Mouse (Mus musculus) embryo, embryonic 11.5 days (tissue): ENCODE data around the gene Map7d3.

Experiments
- DNase-seq: peaks from one replicate; pipeline ENCODE4 v3.0.0-alpha.2; 2012; ENCODE audit warnings: low read depth, low spot score

Gene Map7d3

GRCm38 (mm10) chrX:56821765-56822603 is at the start of gene Map7d3:
Map7d3 (minus strand) TSS chrX:56822326.
- DNase-seq, result no peak

GRCm38 (mm10) chrX:56869863-56870262 is 47.7 kb upstream of the Map7d3 start, which contains the start of gene Adgrg4:
Adgrg4 (plus strand) TSS chrX:56870163.
- no peak for DNase-seq

- no peak for DNase-seq
Measured at GRCm38 (mm10) chrX:56841255-56841654, 19.1 kb upstream of the Map7d3 start.

GRCm38 (mm10) chrX:56839369-56839768 is 17.2 kb upstream of the Map7d3 start:
- no peak for DNase-seq

GRCm38 (mm10) chrX:56835842-56836241 is 13.7 kb upstream of the Map7d3 start:
- DNase-seq, result no peak

GRCm38 (mm10) chrX:56827492-56827891 is 5.4 kb upstream of the Map7d3 start:
- no peak for DNase-seq

- peak; percentile 20 for DNase-seq
Measured at GRCm38 (mm10) chrX:56791268-56791667, 30.9 kb downstream of the Map7d3 start.

GRCm38 (mm10) chrX:56790591-56790990 is 31.5 kb downstream of the Map7d3 start:
- no peak for DNase-seq

- DNase-seq, result no peak
Measured at GRCm38 (mm10) chrX:56787486-56787885, 34.6 kb downstream of the Map7d3 start.

- no peak for DNase-seq
Measured at GRCm38 (mm10) chrX:56786281-56787061, 35.7 kb downstream of the Map7d3 start.

GRCm38 (mm10) chrX:56773329-56773728 is 48.8 kb downstream of the Map7d3 start:
- no peak for DNase-seq

GRCm38 (mm10) chrX:56771751-56772150 is 50.4 kb downstream of the Map7d3 start:
- DNase-seq, result no peak

- DNase-seq, result no peak
Measured at GRCm38 (mm10) chrX:56769838-56770237, 52.3 kb downstream of the Map7d3 start.

GRCm38 (mm10) chrX:56760257-56760760 is 61.8 kb downstream of the Map7d3 start:
- no peak for DNase-seq

- DNase-seq, result no peak
Measured at GRCm38 (mm10) chrX:56756352-56756751, 65.8 kb downstream of the Map7d3 start.

- DNase-seq, result no peak
Measured at GRCm38 (mm10) chrX:56755646-56756045, 66.5 kb downstream of the Map7d3 start.

- no peak for DNase-seq
Measured at GRCm38 (mm10) chrX:56753317-56754289, 68.5 kb downstream of the Map7d3 start.

- DNase-seq, result no peak
Measured at GRCm38 (mm10) chrX:56752144-56752543, 70.0 kb downstream of the Map7d3 start.

- no peak for DNase-seq
Measured at GRCm38 (mm10) chrX:56751536-56751935, 70.6 kb downstream of the Map7d3 start.
